Mouse (Mus musculus) C2C12 (cell line): ENCODE data around the gene Smg9.

Experiments
- CEBPB ChIP-seq: IDR thresholded peaks from one replicate; pipeline ENCODE4 v1.6.1; 2011; ENCODE audit warnings: low read depth, mild to moderate bottlenecking, control low read depth, moderate library complexity
- CTCF ChIP-seq: IDR thresholded peaks from one replicate; pipeline ENCODE4 v1.5.1; 2011; ENCODE audit not compliant: control insufficient read depth, insufficient read depth, insufficient read length
- FOSL1 ChIP-seq: IDR thresholded peaks from one replicate; pipeline ENCODE4 v1.8.0; 2011; ENCODE audit warnings: mild to moderate bottlenecking, low read length; ENCODE audit not compliant: poor library complexity, insufficient read depth, severe bottlenecking
- MAX ChIP-seq: IDR thresholded peaks from one replicate; pipeline ENCODE4 v1.6.1; 2011; ENCODE audit warnings: mild to moderate bottlenecking, control low read depth
- MYOD1 ChIP-seq: IDR thresholded peaks from one replicate; pipeline ENCODE4 v1.6.1; 2011; ENCODE audit warnings: low read depth; ENCODE audit not compliant: control insufficient read depth, insufficient read length
- MYOG ChIP-seq: IDR thresholded peaks from one replicate; pipeline ENCODE4 v1.6.1; 2011; ENCODE audit not compliant: control insufficient read depth, insufficient read length; ENCODE audit errors: extremely low read depth
- USF1 ChIP-seq: IDR thresholded peaks from one replicate; pipeline ENCODE4 v1.6.1; 2011; ENCODE audit warnings: low read depth, mild to moderate bottlenecking, control low read depth, moderate library complexity

- TF ChIP-seq MYOD1 (no peak), CTCF (no peak), MAX (peak; percentile 29), FOSL1 (peak; percentile 75), USF1 (no peak), CEBPB (peak; percentile 73), MYOG (no peak)
Measured at GRCm38 (mm10) chr7:24448782-24449517, 49.5 kb downstream of the Smg9 start.
